In the genomic region with DNA sequence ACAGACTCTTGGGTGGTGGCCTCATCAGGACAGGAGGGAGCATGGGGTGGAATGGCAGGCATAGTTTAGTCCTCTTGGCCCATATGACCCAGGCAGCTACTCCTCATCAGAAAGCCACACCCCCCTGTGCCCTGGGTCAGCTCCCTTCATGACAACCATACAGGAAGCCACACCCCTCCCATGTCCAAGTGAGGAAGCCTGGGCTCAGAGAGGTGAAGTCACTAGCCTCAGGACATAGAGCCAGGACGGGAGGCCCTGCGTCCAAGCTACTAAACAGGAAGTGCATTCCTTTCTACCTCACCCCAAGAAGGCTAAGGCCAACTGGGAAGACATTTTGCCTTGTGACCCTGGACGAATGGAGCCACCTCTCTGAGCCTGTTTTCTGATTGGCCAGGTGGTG, we compare ENCODE assay signal across 11 mouse cellular contexts. TPM values are rescaled to one million over a fixed set of nuclear protein-coding genes. Genes with fewer than 3 reads are reported as not detected.
DNase-seq lines count a peak whose midpoint lies in the region; ATAC-seq and TF ChIP-seq lines count a peak whose summit lies in the region.
"Had no signal": no experiment of that assay in that cellular context is flagged by ENCODE, and none has a peak within 500 bp of the region (broad histone marks: within the 10 kb centered on the region; RNA-seq: fewer than 3 reads in every experiment).

No protein-coding gene starts in this region.

- no peak for ATAC-seq in liver, embryonic 12.5 days
- peak; percentile 45 for ATAC-seq in intestine, embryonic 16.5 days
- 0 out of 2 replicates have a peak, but pooled peaks have one; percentile 27 for ATAC-seq in liver, embryonic 15.5 days (ENCODE audit: insufficient read depth)

- no peak overlapping the region for H3K4me3 ChIP-seq in liver, adult 2 months (ENCODE audit: insufficient read depth, low read depth, low read length)
- no peak overlapping the region for H3K4me3 ChIP-seq in liver, embryonic 12.5 days
- H3K4me3 ChIP-seq in intestine, embryonic 16.5 days (ENCODE audit: low read length): no peak overlapping the region
- H3K4me3 ChIP-seq in liver, embryonic 15.5 days (replicated peaks): no peak overlapping the region

- H3K4me1 ChIP-seq in liver, adult 2 months (ENCODE audit: control insufficient read depth, insufficient read depth, low read length): peaks cover 15% of the 10 kb centered on the region
- H3K4me1 ChIP-seq in liver, embryonic 12.5 days: peaks cover 31% of the 10 kb centered on the region
- H3K4me1 ChIP-seq in intestine, embryonic 16.5 days (ENCODE audit: control insufficient read depth, insufficient read depth, low read length): peaks cover 35% of the 10 kb centered on the region
- H3K4me1 ChIP-seq in liver, embryonic 15.5 days (replicated peaks): peaks cover 24% of the 10 kb centered on the region

- intact Hi-C loops in left cerebral cortex, postnatal 14 days (cut with DNase I): no loop called here

- no peaks in the 10 kb centered on the region for H3K36me3 ChIP-seq in liver, adult 2 months (ENCODE audit: control insufficient read depth, insufficient read depth, low read length)
- H3K36me3 ChIP-seq in liver, embryonic 12.5 days: 0 out of 2 replicates have a peak, but pooled peaks cover 1% of the 10 kb centered on the region
- H3K36me3 ChIP-seq in intestine, embryonic 16.5 days (ENCODE audit: control insufficient read depth, insufficient read depth, low read length): no peaks in the 10 kb centered on the region
- no peaks in the 10 kb centered on the region for H3K36me3 ChIP-seq in liver, embryonic 15.5 days (replicated peaks)

- H3K79me2 ChIP-seq in liver, adult 2 months (ENCODE audit: control insufficient read depth, insufficient read depth, low read length): no peaks in the 10 kb centered on the region

- no peak for TF ChIP-seq POLR2A in liver, adult 2 months (IDR thresholded peaks at IDR 0.05; ENCODE audit: extremely low read depth, insufficient read depth, low read length)

- no peaks in the 10 kb centered on the region for H3K9me3 ChIP-seq in liver, embryonic 12.5 days (replicated peaks)
- peaks cover under 1% of the 10 kb centered on the region for H3K9me3 ChIP-seq in intestine, embryonic 16.5 days (ENCODE audit: control insufficient read depth, low read length)
- H3K9me3 ChIP-seq in liver, embryonic 15.5 days (replicated peaks): no peaks in the 10 kb centered on the region

- H3K27ac ChIP-seq in liver, adult 2 months (replicated peaks; ENCODE audit: insufficient read depth, low read depth, low read length): no peak overlapping the region
- H3K27ac ChIP-seq in liver, embryonic 12.5 days: no peak overlapping the region
- H3K27ac ChIP-seq in intestine, embryonic 16.5 days (ENCODE audit: low read length): peak overlapping the region; percentile 68
- no peak overlapping the region for H3K27ac ChIP-seq in liver, embryonic 15.5 days (replicated peaks)

- peak; percentile 51 for DNase-seq in liver, adult 2 months (ENCODE audit: extremely low read depth, low read depth, low spot score)
- DNase-seq in yolk sac, embryonic 10.5 days (ENCODE audit: low spot score): peak; percentile 51
- DNase-seq in ovary, adult 18-20 months (ENCODE audit: low spot score): no peak
- DNase-seq in left cerebral cortex, postnatal 14 days (ENCODE audit: low spot score in 2 of 2): no peak
- DNase-seq in gastrocnemius, postnatal 10 days: no peak
- DNase-seq: adrenal gland, postnatal 14 days; cerebellum, adult 8-10 months; thymus, adult 2 months had no signal

- H3K4me2 ChIP-seq in liver, embryonic 12.5 days: no peak overlapping the region
- no peak overlapping the region for H3K4me2 ChIP-seq in intestine, embryonic 16.5 days (ENCODE audit: low read depth, low read length)
- H3K4me2 ChIP-seq in liver, embryonic 15.5 days: no peak overlapping the region

- no peak for TF ChIP-seq CTCF in liver, adult 2 months (IDR thresholded peaks at IDR 0.05; ENCODE audit: low read depth, low read length)

- 70% methylated on average over 3 of the region's 3 CpGs for WGBS in liver, adult 2 months
- WGBS in liver, embryonic 12.5 days (ENCODE audit: insufficient replicate concordance): 11% methylated on average over 3 of the region's 3 CpGs
- 32% methylated on average over 3 of the region's 3 CpGs for WGBS in intestine, embryonic 16.5 days
- WGBS in liver, embryonic 15.5 days (ENCODE audit: insufficient replicate concordance): 14% methylated on average over 3 of the region's 3 CpGs

- H3K27me3 ChIP-seq in liver, adult 2 months (ENCODE audit: control insufficient read depth, insufficient read depth, low read length): no peaks in the 10 kb centered on the region
- no peaks in the 10 kb centered on the region for H3K27me3 ChIP-seq in liver, embryonic 12.5 days (replicated peaks)
- no peaks in the 10 kb centered on the region for H3K27me3 ChIP-seq in intestine, embryonic 16.5 days (replicated peaks; ENCODE audit: control insufficient read depth, insufficient read depth, low read length)
- H3K27me3 ChIP-seq in liver, embryonic 15.5 days: no peaks in the 10 kb centered on the region

- H3K9ac ChIP-seq in liver, adult 2 months (ENCODE audit: low read depth, low read length): no peak overlapping the region
- no peak overlapping the region for H3K9ac ChIP-seq in liver, embryonic 12.5 days
- H3K9ac ChIP-seq in intestine, embryonic 16.5 days (ENCODE audit: low read depth, low read length): peak overlapping the region; percentile 17; the same call in 1 of the 2 replicates
- H3K9ac ChIP-seq in liver, embryonic 15.5 days: no peak overlapping the region

RNA-seq across cellular contexts. Expression of a gene that starts 4.8 kb away (rescaled TPM):
- total RNA-seq in liver, adult 2 months (2014; rRNA removed): 0.92 and 0.94 TPM in 2 replicates
- 1.4 and 1.9 TPM in 2 replicates for polyA plus RNA-seq in liver, adult 2 months (2012; rRNA removed)
- polyA plus RNA-seq in liver, embryonic 12.5 days (2016; fragmentation: Nextera tagmentation; extraction: Ambion mirVana): 2.4 and 2.9 TPM in 2 replicates
- polyA plus RNA-seq in intestine, embryonic 16.5 days (2015; fragmentation: Nextera tagmentation; extraction: Ambion mirVana): 2.7 and 3.1 TPM in 2 replicates
- polyA plus RNA-seq in liver, embryonic 15.5 days (2015; fragmentation: Nextera tagmentation; extraction: Ambion mirVana): 1.2 and 1.4 TPM in 2 replicates
- 1 to 10 TPM in 1 of 2 experiments, under 1 TPM in 1; 0.42 to 1.5 TPM for total RNA-seq in left cerebral cortex, postnatal 14 days (2021)
- total RNA-seq in gastrocnemius, postnatal 10 days (2021): 1 to 10 TPM; 3.5 to 5.8 TPM

Comparison
In these comparisons a context has a peak if more than half of its experiments do, and no peak if none do; other contexts are left out.
1. DNase-seq: peak in liver, adult 2 months (single experiment) and yolk sac, embryonic 10.5 days (single experiment); none in ovary, adult 18-20 months (single experiment), left cerebral cortex, postnatal 14 days (0 of 2) and gastrocnemius, postnatal 10 days (single experiment).